Mouse (Mus musculus): ENCODE measurements at regions not wholly inside any gene's neighbourhood (a gene's known extent, or its start where the extent isn't known, plus 50 kb on each side); places are given as distances from the start of the nearest gene placed in this dataset.

DNA sequence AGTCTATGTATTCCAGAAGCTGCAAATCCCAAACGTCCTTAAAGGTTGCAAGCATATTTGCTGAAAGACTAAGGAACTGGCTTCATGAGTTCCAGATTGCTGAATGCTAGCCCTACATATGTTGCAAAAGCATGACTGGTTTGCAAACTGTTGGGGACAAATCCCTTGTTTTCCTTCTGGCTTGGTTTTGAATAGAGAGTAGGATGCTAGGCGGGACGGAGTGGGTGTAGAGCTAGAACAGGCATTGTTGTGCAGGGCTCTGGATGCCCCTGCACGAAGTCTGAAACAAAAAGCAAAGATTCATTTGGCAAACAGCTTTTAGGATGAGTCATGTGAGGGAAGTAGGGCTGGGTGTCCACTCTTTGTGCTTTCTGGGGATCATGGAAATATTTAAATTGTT lies 500.9 kb upstream of the Cnksr2 start:
- no peak for DNase-seq (ENCODE audit: extremely low spot score, low spot score)
- no peak overlapping the region for H3K4me3 ChIP-seq
- H3K9me3 ChIP-seq: no peaks in the 10 kb centered on the region
- no peak overlapping the region for H3K27ac ChIP-seq
- peaks cover 36% of the 10 kb centered on the region for H3K27me3 ChIP-seq (ENCODE audit: poor library complexity, severe bottlenecking)
- no peaks in the 10 kb centered on the region for H3K36me3 ChIP-seq (replicated peaks)
- no peaks in the 10 kb centered on the region for H3K4me1 ChIP-seq
- 61% methylated on average over 4 of the region's 4 CpGs for WGBS

DNA sequence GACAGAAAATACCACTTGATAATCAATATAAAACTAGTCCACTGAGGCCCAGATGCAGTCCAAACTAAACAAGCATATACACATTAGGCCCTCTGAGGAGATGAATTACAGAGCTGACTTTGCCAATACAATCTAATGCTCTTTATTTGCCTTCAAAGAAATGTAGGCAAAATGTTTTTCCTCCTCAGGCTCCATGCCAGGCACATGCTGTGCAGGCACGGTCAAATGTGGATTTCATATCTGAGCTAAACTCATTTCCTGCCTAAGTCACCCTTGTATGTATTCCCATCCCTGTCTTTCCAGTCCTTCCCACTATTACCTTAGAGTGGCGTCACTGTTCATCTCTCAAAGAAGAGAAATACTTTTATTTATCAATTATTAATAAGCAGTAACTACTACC lies 534.8 kb upstream of the Cnksr2 start:
- H3K27ac ChIP-seq: no peak overlapping the region
- no peak overlapping the region for H3K4me3 ChIP-seq
- no peak for DNase-seq (ENCODE audit: extremely low spot score, low spot score)
- no peaks in the 10 kb centered on the region for H3K36me3 ChIP-seq (replicated peaks)
- no peaks in the 10 kb centered on the region for H3K9me3 ChIP-seq
- no peaks in the 10 kb centered on the region for H3K27me3 ChIP-seq (ENCODE audit: poor library complexity, severe bottlenecking)
- no peaks in the 10 kb centered on the region for H3K4me1 ChIP-seq
- WGBS: 82% methylated on average over 2 of the region's 2 CpGs

DNA sequence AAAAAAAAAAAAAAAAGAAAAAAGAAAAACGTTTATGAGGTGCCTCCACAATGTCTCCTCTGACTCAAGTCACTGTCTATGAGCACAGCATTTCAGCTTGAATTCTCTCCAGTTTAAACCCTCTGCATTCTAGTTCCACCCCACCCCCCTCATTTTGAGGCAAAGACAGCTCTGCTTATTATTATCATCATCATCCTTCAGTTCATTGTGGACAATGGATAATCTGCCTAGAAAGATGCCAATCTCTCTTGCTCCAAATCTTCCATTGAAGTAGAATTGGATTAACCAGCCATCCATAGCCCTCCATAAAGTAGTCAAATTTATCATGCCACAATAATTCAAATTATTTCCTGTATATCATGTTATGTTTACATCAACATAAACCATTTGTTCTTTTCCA lies 570.0 kb upstream of the Cnksr2 start:
- Histone ChIP-seq H3K36me3 (replicated peaks) (no peaks in the 10 kb centered on the region), H3K27me3 (ENCODE audit: poor library complexity, severe bottlenecking) (peaks cover 52% of the 10 kb centered on the region), H3K4me1 (no peaks in the 10 kb centered on the region), H3K27ac (no peak overlapping the region), H3K9me3 (no peaks in the 10 kb centered on the region), H3K4me3 (no peak overlapping the region)
- 19% methylated on average over 1 of the region's 1 CpGs for WGBS
- no peak for DNase-seq (ENCODE audit: extremely low spot score, low spot score)

DNA sequence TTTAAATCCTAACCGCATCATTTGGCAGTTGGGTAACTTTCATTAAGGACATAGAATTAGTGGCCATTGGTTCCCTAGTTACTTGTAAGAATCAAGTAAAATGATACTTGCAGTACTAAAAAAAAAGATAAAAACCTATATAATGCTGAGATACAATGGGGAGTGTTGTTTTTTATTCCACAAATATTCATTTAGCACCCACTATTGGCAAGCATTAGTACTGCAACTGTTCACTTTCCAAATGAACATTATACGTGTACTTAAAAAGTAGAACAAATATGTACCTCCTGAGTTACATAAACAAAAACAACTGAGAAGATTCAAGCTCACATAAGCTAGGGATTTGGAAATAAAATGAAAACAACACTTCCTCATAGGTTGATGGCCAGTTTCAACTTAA lies 570.5 kb upstream of the Cnksr2 start:
- no peak for DNase-seq (ENCODE audit: extremely low spot score, low spot score)
- peaks cover 57% of the 10 kb centered on the region for H3K27me3 ChIP-seq (ENCODE audit: poor library complexity, severe bottlenecking)
- H3K4me1 ChIP-seq: no peaks in the 10 kb centered on the region
- no peaks in the 10 kb centered on the region for H3K9me3 ChIP-seq
- H3K36me3 ChIP-seq (replicated peaks): no peaks in the 10 kb centered on the region
- H3K4me3 ChIP-seq: no peak overlapping the region
- H3K27ac ChIP-seq: no peak overlapping the region
- 76% methylated on average over 2 of the region's 2 CpGs for WGBS

DNA sequence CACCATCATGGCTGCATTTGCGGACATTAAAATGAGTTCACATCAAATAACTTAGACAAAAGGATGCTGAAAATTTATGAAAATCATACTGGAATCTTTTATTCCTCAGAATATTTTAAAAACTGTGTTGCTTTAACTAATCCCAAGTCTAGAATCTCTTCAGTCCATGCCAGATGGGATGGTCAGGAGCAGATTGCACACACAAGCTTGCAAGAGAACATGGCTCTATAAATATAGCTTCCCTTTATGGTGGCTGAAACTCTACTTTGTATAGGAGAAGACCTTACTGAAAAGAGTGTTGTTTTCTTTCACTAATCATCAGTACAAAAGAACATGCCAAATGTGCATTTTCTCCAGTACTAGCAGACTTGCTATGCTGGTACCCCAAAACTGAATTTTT lies 570.9 kb upstream of the Cnksr2 start:
- Histone ChIP-seq H3K36me3 (replicated peaks) (no peaks in the 10 kb centered on the region), H3K4me1 (no peaks in the 10 kb centered on the region), H3K4me3 (no peak overlapping the region), H3K27me3 (ENCODE audit: poor library complexity, severe bottlenecking) (peaks cover 61% of the 10 kb centered on the region), H3K27ac (no peak overlapping the region), H3K9me3 (no peaks in the 10 kb centered on the region)
- no peak for DNase-seq (ENCODE audit: extremely low spot score, low spot score)
- WGBS: 97% methylated on average over 1 of the region's 1 CpGs

DNA sequence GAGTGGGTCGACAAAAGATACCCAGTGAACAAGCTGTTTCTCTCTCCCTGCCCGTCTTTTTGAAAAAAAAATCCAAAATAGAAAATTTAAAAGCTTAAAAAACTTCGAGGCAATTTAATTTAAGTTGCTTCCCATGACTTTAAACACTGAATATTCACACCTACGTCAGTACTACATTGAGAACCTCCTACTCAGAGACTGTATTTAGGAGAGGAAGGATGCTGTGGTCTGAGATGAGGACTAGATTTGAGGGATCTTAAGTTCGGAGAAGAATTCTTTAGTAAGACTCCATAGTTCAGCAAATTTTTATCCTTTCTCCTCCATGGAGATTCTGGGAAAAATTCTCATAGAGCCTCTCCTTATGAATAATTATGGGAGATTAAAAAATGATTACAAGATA lies 571.4 kb upstream of the Cnksr2 start:
- H3K27ac ChIP-seq: no peak overlapping the region
- H3K4me3 ChIP-seq: no peak overlapping the region
- no peaks in the 10 kb centered on the region for H3K4me1 ChIP-seq
- no peaks in the 10 kb centered on the region for H3K9me3 ChIP-seq
- DNase-seq (ENCODE audit: extremely low spot score, low spot score): no peak
- no peaks in the 10 kb centered on the region for H3K36me3 ChIP-seq (replicated peaks)
- peaks cover 65% of the 10 kb centered on the region for H3K27me3 ChIP-seq (ENCODE audit: poor library complexity, severe bottlenecking)
- 74% methylated on average over 5 of the region's 5 CpGs for WGBS

DNA sequence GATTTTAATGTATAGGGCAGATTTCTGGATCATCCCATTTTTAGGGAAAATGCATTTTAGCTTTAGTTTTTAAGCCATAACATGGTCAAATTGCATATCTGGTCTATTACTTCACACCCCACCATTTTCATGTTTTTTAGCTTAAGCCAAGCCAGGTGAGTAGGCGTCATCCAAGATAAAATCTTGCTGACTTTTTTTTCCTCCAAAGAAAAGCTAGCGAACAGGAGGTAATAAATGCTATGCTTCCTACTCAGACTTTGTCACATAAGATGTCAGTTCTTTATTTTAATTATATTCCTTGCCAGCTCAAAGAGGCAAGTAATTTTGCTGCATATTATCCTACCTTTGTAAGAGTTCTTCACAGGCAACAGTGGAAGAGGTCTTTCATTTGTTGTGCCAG lies 572.0 kb upstream of the Cnksr2 start:
- H3K27me3 ChIP-seq (ENCODE audit: poor library complexity, severe bottlenecking): peaks cover 70% of the 10 kb centered on the region
- no peak for DNase-seq (ENCODE audit: extremely low spot score, low spot score)
- WGBS: 84% methylated on average over 2 of the region's 2 CpGs
- H3K27ac ChIP-seq: no peak overlapping the region
- H3K4me3 ChIP-seq: no peak overlapping the region
- H3K4me1 ChIP-seq: no peaks in the 10 kb centered on the region
- H3K36me3 ChIP-seq (replicated peaks): no peaks in the 10 kb centered on the region
- H3K9me3 ChIP-seq: no peaks in the 10 kb centered on the region

DNA sequence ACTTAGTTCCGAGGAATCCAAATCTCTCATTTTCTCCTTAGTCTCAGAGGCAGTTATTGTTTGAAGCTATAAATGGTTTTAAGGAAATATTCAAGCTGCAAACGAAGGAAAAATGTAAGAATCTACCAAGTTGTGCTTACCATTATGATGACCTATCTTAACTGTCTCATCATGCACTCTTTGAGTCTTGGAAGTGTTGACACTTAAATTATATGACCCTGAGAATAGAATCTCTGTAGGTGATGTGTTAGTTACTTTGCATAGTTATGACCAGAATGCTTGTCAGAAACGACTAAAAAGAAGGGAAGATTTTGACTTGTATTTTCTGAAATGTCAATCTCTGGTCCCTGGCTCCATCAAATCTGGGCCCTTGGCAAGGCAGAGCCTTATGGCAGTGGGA lies 582.7 kb upstream of the Rps6ka3 start:
- Histone ChIP-seq H3K9me3 (no peaks in the 10 kb centered on the region), H3K36me3 (replicated peaks) (no peaks in the 10 kb centered on the region), H3K27me3 (ENCODE audit: poor library complexity, severe bottlenecking) (peaks cover 82% of the 10 kb centered on the region), H3K4me3 (no peak overlapping the region), H3K4me1 (no peaks in the 10 kb centered on the region), H3K27ac (no peak overlapping the region)
- no peak for DNase-seq (ENCODE audit: extremely low spot score, low spot score)
- WGBS: 78% methylated on average over 3 of the region's 3 CpGs

DNA sequence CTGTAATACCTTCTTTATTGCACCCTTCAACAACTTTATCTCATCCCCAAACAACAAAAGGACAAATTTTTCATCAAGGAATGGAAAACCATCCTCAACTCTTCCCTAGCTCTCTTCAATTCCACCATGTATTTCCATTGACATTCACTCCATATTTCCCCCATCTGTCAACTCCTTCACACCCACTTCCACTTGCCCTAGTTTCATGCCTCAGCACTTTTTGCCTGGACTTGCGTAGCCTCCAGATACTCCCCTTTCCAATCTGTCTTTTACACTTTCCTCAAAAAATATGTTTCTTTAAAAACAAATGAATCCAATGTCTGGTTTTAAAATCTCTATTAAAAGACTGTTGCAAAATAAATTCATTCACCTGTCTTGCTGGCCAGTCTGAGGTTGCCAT lies 577.7 kb upstream of the Rps6ka3 start:
- 92% methylated on average over 1 of the region's 1 CpGs for WGBS
- DNase-seq (ENCODE audit: extremely low spot score, low spot score): no peak
- H3K27me3 ChIP-seq (ENCODE audit: poor library complexity, severe bottlenecking): peaks cover 58% of the 10 kb centered on the region

DNA sequence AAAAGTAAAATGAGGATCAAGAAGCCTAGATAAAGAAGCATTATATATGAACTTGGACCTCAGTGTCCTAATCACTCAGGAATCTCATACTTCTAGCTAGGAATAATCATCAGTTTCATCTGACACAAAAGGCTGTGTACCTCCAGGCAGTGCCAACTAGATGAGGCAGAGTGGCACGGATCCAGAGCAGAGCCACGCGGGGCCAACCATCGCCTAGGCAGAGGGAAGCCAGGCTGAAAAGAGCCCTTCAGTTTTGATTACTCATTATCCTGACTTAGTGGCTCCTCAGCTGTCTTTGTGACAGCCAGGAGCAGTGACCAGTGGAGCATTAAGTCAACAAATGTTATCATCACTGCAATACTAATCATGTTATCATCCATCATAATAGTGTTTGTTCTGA lies 557.9 kb upstream of the Rps6ka3 start:
- Histone ChIP-seq H3K9me3 (no peaks in the 10 kb centered on the region), H3K36me3 (replicated peaks) (no peaks in the 10 kb centered on the region), H3K27ac (no peak overlapping the region), H3K4me1 (no peaks in the 10 kb centered on the region), H3K4me3 (no peak overlapping the region), H3K27me3 (ENCODE audit: poor library complexity, severe bottlenecking) (peaks cover 35% of the 10 kb centered on the region)
- DNase-seq (ENCODE audit: extremely low spot score, low spot score): no peak
- 87% methylated on average over 4 of the region's 4 CpGs for WGBS

More for the DNA sequence above, 577.7 kb upstream of the Rps6ka3 start:
- Histone ChIP-seq H3K9me3 (no peaks in the 10 kb centered on the region), H3K36me3 (replicated peaks) (no peaks in the 10 kb centered on the region), H3K27ac (no peak overlapping the region), H3K4me1 (no peaks in the 10 kb centered on the region), H3K4me3 (no peak overlapping the region)

DNA sequence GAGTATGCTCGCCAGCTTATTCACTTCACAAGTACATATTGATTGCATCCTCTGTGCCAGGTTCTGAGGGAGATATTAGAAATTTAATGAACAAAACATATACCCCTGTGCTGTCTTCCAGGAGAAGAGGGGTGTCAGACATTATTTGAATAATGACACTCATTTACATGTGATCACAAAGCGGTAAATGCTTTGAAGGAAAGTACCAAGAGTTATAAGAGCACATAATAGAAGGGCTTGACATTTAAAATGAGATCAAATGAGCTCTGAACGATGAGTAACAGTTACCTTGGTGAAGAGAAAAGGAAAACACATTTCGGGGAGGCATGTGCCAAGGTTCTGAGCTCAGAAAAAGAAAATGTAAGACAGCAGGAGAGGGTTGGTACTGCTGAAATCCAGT lies 553.9 kb upstream of the Rps6ka3 start:
- Histone ChIP-seq H3K27ac (no peak overlapping the region), H3K4me1 (no peaks in the 10 kb centered on the region), H3K4me3 (no peak overlapping the region), H3K36me3 (replicated peaks) (no peaks in the 10 kb centered on the region), H3K27me3 (ENCODE audit: poor library complexity, severe bottlenecking) (peaks cover 39% of the 10 kb centered on the region), H3K9me3 (no peaks in the 10 kb centered on the region)
- no peak for DNase-seq (ENCODE audit: extremely low spot score, low spot score)
- 64% methylated on average over 4 of the region's 4 CpGs for WGBS

DNA sequence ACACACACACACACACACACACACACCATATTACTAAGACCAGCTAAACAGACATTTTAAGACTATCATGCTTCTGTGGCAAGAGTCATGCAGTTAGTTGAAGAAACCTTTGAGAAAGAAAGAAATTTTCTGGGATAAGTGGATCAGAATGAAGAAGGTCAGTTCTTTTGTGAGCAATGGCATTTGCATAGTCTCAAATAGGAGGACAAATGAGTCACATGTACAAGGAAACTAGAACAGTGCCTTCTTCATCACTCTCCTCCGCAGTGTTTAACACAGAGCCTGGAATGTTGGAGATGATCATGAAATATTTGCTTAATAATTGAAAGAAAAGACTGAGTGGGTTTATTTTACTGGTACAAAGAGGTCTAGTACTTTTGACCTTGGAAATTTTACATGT lies 515.9 kb upstream of the Rps6ka3 start:
- 78% methylated on average over 1 of the region's 1 CpGs for WGBS
- Histone ChIP-seq H3K36me3 (replicated peaks) (no peaks in the 10 kb centered on the region), H3K4me3 (no peak overlapping the region), H3K27me3 (ENCODE audit: poor library complexity, severe bottlenecking) (peaks cover 5% of the 10 kb centered on the region; the same call in 1 of the 2 replicates), H3K27ac (no peak overlapping the region), H3K9me3 (no peaks in the 10 kb centered on the region), H3K4me1 (no peaks in the 10 kb centered on the region)
- no peak for DNase-seq (ENCODE audit: extremely low spot score, low spot score)

DNA sequence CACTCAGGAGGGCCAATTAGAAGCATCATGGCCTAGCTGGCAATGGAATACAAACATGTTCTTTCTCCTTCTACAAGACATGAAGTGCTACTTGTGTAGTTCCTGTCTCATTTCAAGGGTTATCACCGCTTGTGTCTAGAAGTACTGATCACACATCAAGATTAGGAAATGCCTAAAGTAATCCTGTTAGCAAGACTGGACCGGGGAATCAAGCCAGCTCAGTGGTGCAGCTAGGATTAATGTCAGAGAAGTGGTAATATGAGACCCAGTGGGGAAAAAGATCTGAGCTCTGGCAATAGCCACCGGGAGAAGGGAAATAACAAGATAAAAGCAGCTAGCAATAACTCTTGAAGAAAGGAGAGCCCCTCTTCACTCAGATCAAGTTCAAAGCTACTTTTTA lies 506.7 kb upstream of the Rps6ka3 start:
- H3K36me3 ChIP-seq (replicated peaks): no peaks in the 10 kb centered on the region
- no peak overlapping the region for H3K27ac ChIP-seq
- H3K4me3 ChIP-seq: no peak overlapping the region
- DNase-seq (ENCODE audit: extremely low spot score, low spot score): no peak
- peaks cover 58% of the 10 kb centered on the region for H3K27me3 ChIP-seq (ENCODE audit: poor library complexity, severe bottlenecking)
- H3K4me1 ChIP-seq: peaks cover 5% of the 10 kb centered on the region; the same call in 1 of the 2 replicates
- 48% methylated on average over 3 of the region's 3 CpGs for WGBS
- no peaks in the 10 kb centered on the region for H3K9me3 ChIP-seq

DNA sequence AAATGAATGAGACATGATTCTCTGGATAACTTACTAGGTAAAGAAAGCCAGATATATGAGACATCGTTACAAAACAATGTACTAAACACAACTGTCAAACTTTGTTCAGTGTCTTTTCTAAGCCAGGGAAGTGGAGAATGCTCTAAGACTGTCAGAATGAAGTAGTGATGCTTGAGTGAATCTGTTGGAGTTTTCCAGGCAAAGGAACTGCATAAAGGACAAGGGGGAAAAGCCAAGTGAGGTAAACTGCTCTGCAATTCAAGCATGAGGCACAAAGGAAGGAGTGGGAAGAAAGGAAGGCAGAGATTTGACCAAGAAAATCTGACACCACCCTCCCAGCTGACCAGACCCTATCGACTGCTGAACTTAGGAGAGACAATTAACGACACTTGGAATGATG lies 500.3 kb upstream of the Rps6ka3 start:
- Histone ChIP-seq H3K4me3 (no peak overlapping the region), H3K27ac (no peak overlapping the region), H3K36me3 (replicated peaks) (no peaks in the 10 kb centered on the region), H3K4me1 (no peaks in the 10 kb centered on the region), H3K27me3 (ENCODE audit: poor library complexity, severe bottlenecking) (peaks cover 48% of the 10 kb centered on the region), H3K9me3 (no peaks in the 10 kb centered on the region)
- no peak for DNase-seq (ENCODE audit: extremely low spot score, low spot score)
- 77% methylated on average over 3 of the region's 3 CpGs for WGBS
